Comparison of ENCODE assay signal across 8 mouse cellular contexts in genomic region chr5:44100544-44101230, GRCm38 (mm10). TPM values are rescaled to one million over a fixed set of nuclear protein-coding genes. Genes with fewer than 3 reads are reported as not detected.
DNase-seq lines count a peak whose midpoint lies in the region; ATAC-seq and TF ChIP-seq lines count a peak whose summit lies in the region.

No protein-coding gene starts in this region.

- peaks cover 16% of the 10 kb centered on the region for H3K27me3 ChIP-seq in heart, embryonic 11.5 days (ENCODE audit: control insufficient read depth, insufficient read depth, low read length)

- peak overlapping the region; percentile 95 for H3K4me2 ChIP-seq in heart, embryonic 11.5 days

- no peak for TF ChIP-seq POLR2A in olfactory bulb, adult 2 months (IDR thresholded peaks at IDR 0.05; ENCODE audit: insufficient read depth, low read depth, low read length)

- H3K9ac ChIP-seq in heart, embryonic 11.5 days (ENCODE audit: low read depth, low read length) = peak overlapping the region; percentile 71

- peak overlapping the region; percentile 65 for H3K4me3 ChIP-seq in heart, embryonic 11.5 days (ENCODE audit: low read depth, low read length)
- H3K4me3 ChIP-seq in olfactory bulb, adult 2 months (ENCODE audit: insufficient read depth, low read depth, low read length) = peak overlapping the region; percentile 61

- peaks cover 4% of the 10 kb centered on the region for H3K4me1 ChIP-seq in heart, embryonic 11.5 days (ENCODE audit: control insufficient read depth, insufficient read depth, low read length)
- H3K4me1 ChIP-seq in olfactory bulb, adult 2 months (ENCODE audit: control insufficient read depth, insufficient read depth, low read length) = peaks cover 14% of the 10 kb centered on the region

- ATAC-seq in heart, embryonic 11.5 days (replicated peaks; ENCODE audit: insufficient number of reproducible peaks, low FRiP score, low TSS enrichment) = peak; percentile 64; the same call in 1 of the 2 replicates

- H3K9me3 ChIP-seq in heart, embryonic 11.5 days (replicated peaks; ENCODE audit: control insufficient read depth, low read length) = peaks cover 2% of the 10 kb centered on the region; the same call in 1 of the 2 replicates

- no peak for TF ChIP-seq CTCF in olfactory bulb, adult 2 months (IDR thresholded peaks at IDR 0.05; ENCODE audit: insufficient read depth, low read depth, low read length)

- no peaks in the 10 kb centered on the region for H3K36me3 ChIP-seq in heart, embryonic 11.5 days (ENCODE audit: control insufficient read depth, insufficient read depth, low read length)

- peak; percentile 4 to 18 for DNase-seq in spleen, postnatal 10 days (ENCODE audit: low spot score in 2 of 2)
- no peak for DNase-seq in spleen, postnatal 36 days (ENCODE audit: low spot score in 2 of 2)
- peak; percentile 89 to 93 for DNase-seq in cerebellum, postnatal 25 days
- peak; percentile 58 for DNase-seq in kidney, adult 9 months
- peak; percentile 16 to 40 for DNase-seq in lung, adult 18-20 months
- no peak for DNase-seq in spleen, adult 12 weeks (ENCODE audit: low spot score)

- peak overlapping the region; percentile 66 for H3K27ac ChIP-seq in heart, embryonic 11.5 days (ENCODE audit: low read depth, low read length)
- no peak overlapping the region for H3K27ac ChIP-seq in olfactory bulb, adult 2 months (ENCODE audit: insufficient read depth, low read depth, low read length)

- WGBS in heart, embryonic 11.5 days (ENCODE audit: insufficient replicate concordance) = under 1% methylated on average over 43 of the region's 43 CpGs
- under 1% methylated on average over 43 of the region's 43 CpGs for WGBS in olfactory bulb, adult 2 months

RNA-seq across cellular contexts. Expression of gene Prom1, which starts 1.1 kb away (rescaled TPM):
- 20.5 and 20.7 TPM in 2 replicates for polyA plus RNA-seq in heart, embryonic 11.5 days (2014; fragmentation: Nextera tagmentation; extraction: Ambion mirVana)
- polyA plus RNA-seq in olfactory bulb, adult 2 months (2012; ENCODE audit: insufficient read depth, insufficient read length, low replicate concordance, missing spikeins) = not detected in 2 replicates

Comparison
In these comparisons a context has a peak if more than half of its experiments do, and no peak if none do; other contexts are left out.
1. DNase-seq: peak in spleen, postnatal 10 days (2 of 2), cerebellum, postnatal 25 days (2 of 2), kidney, adult 9 months (single experiment) and lung, adult 18-20 months (2 of 2); none in spleen, postnatal 36 days (0 of 2) and spleen, adult 12 weeks (single experiment).
2. RNA of gene Prom1, which starts 1.1 kb away (polyA plus RNA-seq): 20.5 to 20.7 TPM in heart, embryonic 11.5 days; not detected in olfactory bulb, adult 2 months; every median in the first group is over 10 times any median in the second.